ENCODE assay signal across 12 mouse cellular contexts in the genomic region with DNA sequence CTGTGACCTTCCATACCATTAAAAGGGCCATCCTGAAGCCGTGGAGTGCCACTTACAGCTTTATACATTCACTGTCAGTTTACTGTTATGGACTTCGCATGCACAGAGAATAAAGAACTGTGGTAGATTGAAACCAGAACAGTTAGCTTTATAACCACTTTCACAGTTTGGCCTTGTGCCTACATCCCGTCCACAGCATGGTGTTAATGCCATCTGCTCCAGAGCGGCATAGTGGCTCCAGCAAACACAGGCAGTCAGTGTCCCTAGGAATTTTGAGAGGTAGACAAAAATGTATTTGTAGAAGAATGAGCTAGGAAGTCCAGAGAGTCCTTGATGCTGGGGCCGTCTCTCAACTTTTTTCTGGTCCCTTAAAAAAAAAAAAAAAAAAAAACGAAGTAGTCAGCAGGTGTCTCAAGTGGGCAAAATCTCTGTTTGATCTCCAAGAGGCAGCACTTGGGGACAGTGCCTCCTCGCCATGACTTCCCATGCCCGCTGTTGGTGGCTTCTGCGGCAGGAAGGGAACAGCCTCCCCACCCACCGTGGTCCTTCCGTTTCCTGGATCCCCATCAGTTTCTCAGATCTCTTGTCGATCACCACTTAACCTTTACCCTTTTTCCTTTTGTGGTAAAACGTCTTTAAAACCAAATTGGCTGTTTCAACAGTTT.
DNase-seq lines count a peak whose midpoint lies in the region; ATAC-seq lines count a peak whose summit lies in the region.
"Had no signal": no experiment of that assay in that cellular context is flagged by ENCODE, and none has a peak within 500 bp of the region (broad histone marks: within the 10 kb centered on the region; RNA-seq: fewer than 3 reads in every experiment).

No protein-coding gene starts in this region.

- H3K27me3 ChIP-seq in heart, embryonic 16.5 days (ENCODE audit: control insufficient read depth, insufficient read depth, low read length), result no peaks in the 10 kb centered on the region
- H3K27me3 ChIP-seq in megakaryocyte, embryonic 14.5 days (replicated peaks), result no peaks in the 10 kb centered on the region
- H3K27me3 ChIP-seq in midbrain, embryonic 13.5 days, result no peaks in the 10 kb centered on the region
- H3K27me3 ChIP-seq: CH12.LX; liver, embryonic 13.5 days; midbrain, embryonic 15.5 days had no signal

- no peak for DNase-seq in heart, adult 8-10 months (ENCODE audit: low spot score)
- DNase-seq in CD4-positive, CD25-positive, alpha-beta regulatory T cell, adult 2 months (ENCODE audit: low read depth, low spot score), result peak; percentile 70
- DNase-seq in cerebellum, adult 8-10 months, result peak; percentile 81
- DNase-seq in embryo, embryonic 10 days (ENCODE audit: low spot score), result no peak
- no peak for DNase-seq in spleen, postnatal 36 days (ENCODE audit: low spot score in 2 of 2)
- DNase-seq: kidney, adult 8-10 months; liver, embryonic 13.5 days had no signal

- H3K36me3 ChIP-seq in heart, embryonic 16.5 days (ENCODE audit: control insufficient read depth, insufficient read depth), result 0 out of 2 replicates have a peak, but pooled peaks cover 4% of the 10 kb centered on the region
- H3K36me3 ChIP-seq in megakaryocyte, embryonic 14.5 days (replicated peaks; ENCODE audit: low read length), result peaks cover 90% of the 10 kb centered on the region
- H3K36me3 ChIP-seq in midbrain, embryonic 13.5 days, result peaks cover 9% of the 10 kb centered on the region; the same call in 1 of the 2 replicates
- H3K36me3 ChIP-seq: midbrain, embryonic 15.5 days had no signal

- no peak overlapping the region for H3K9ac ChIP-seq in heart, embryonic 16.5 days (ENCODE audit: low read length)
- H3K9ac ChIP-seq in midbrain, embryonic 13.5 days (replicated peaks), result no peak overlapping the region
- H3K9ac ChIP-seq: liver, embryonic 13.5 days; midbrain, embryonic 15.5 days had no signal

- H3K9me3 ChIP-seq in heart, embryonic 16.5 days (replicated peaks; ENCODE audit: control insufficient read depth, low read length), result no peaks in the 10 kb centered on the region
- no peaks in the 10 kb centered on the region for H3K9me3 ChIP-seq in megakaryocyte, embryonic 14.5 days
- H3K9me3 ChIP-seq in midbrain, embryonic 13.5 days, result no peaks in the 10 kb centered on the region
- H3K9me3 ChIP-seq: liver, embryonic 13.5 days; midbrain, embryonic 15.5 days had no signal

- H3K27ac ChIP-seq in heart, embryonic 16.5 days (ENCODE audit: low read length), result peak overlapping the region; percentile 51; the same call in 1 of the 2 replicates
- H3K27ac ChIP-seq in midbrain, embryonic 13.5 days, result no peak overlapping the region
- H3K27ac ChIP-seq: midbrain, embryonic 15.5 days had no signal

- no peak overlapping the region for H3K4me3 ChIP-seq in heart, embryonic 16.5 days (ENCODE audit: low read length)
- peak overlapping the region; percentile 46 for H3K4me3 ChIP-seq in megakaryocyte, embryonic 14.5 days (replicated peaks)
- H3K4me3 ChIP-seq in midbrain, embryonic 13.5 days (replicated peaks), result no peak overlapping the region
- H3K4me3 ChIP-seq: liver, embryonic 13.5 days; midbrain, embryonic 15.5 days had no signal

- WGBS in heart, embryonic 16.5 days, result 68% methylated on average over 13 of the region's 13 CpGs
- 84% methylated on average over 13 of the region's 13 CpGs for WGBS in midbrain, embryonic 13.5 days

- ATAC-seq in heart, embryonic 16.5 days (replicated peaks; ENCODE audit: extremely low read depth, insufficient read depth, low FRiP score), result 0 out of 2 replicates have a peak, but pooled peaks have one; percentile 18
- no peak for ATAC-seq in midbrain, embryonic 13.5 days
- ATAC-seq: midbrain, embryonic 15.5 days had no signal

- peaks cover 6% of the 10 kb centered on the region for H3K4me1 ChIP-seq in heart, embryonic 16.5 days (ENCODE audit: control insufficient read depth, insufficient read depth, low read length)
- H3K4me1 ChIP-seq in megakaryocyte, embryonic 14.5 days, result peaks cover 96% of the 10 kb centered on the region
- H3K4me1 ChIP-seq in midbrain, embryonic 13.5 days (replicated peaks), result peaks cover 9% of the 10 kb centered on the region; the same call in 1 of the 2 replicates
- H3K4me1 ChIP-seq: midbrain, embryonic 15.5 days had no signal

- H3K4me2 ChIP-seq in heart, embryonic 16.5 days (ENCODE audit: low read depth, low read length), result no peak overlapping the region
- H3K4me2 ChIP-seq in midbrain, embryonic 13.5 days (replicated peaks), result no peak overlapping the region
- H3K4me2 ChIP-seq: liver, embryonic 13.5 days; midbrain, embryonic 15.5 days had no signal

Comparison
In these comparisons a context has a peak if more than half of its experiments do, and no peak if none do; other contexts are left out.
1. DNase-seq: peak in CD4-positive, CD25-positive, alpha-beta regulatory T cell, adult 2 months (single experiment) and cerebellum, adult 8-10 months (single experiment); none in heart, adult 8-10 months (single experiment), embryo, embryonic 10 days (single experiment) and spleen, postnatal 36 days (0 of 2).